Mouse (Mus musculus) liver, embryonic 11.5 days (tissue): ENCODE data around the gene Ciapin1. TPM values are rescaled to one million over a fixed set of nuclear protein-coding genes. Genes with fewer than 3 reads are reported as not detected.

Experiments
- ATAC-seq: fragments of 200-750 bp; cut with Nextera tagmentation; replicated peaks from 2 replicates; pipeline ENCODE4 v1.8.0; 2017; ENCODE audit warnings: moderate number of reproducible peaks, mild to moderate bottlenecking, moderate TSS enrichment, moderate library complexity; ENCODE audit not compliant: low FRiP score
- DNase-seq: peaks from one replicate; pipeline ENCODE4 v3.0.0-alpha.2; 2017; ENCODE audit warnings: low spot score
- H3K27ac ChIP-seq: fragments of 300-500 bp; sonication (generic); 2 replicates; pipeline ENCODE4 v1.5.1; 2014; ENCODE audit warnings: mild to moderate bottlenecking, low read depth, low read length, control low read depth
- H3K27me3 ChIP-seq: fragments of 300-500 bp; sonication (generic); replicated peaks from 2 replicates; pipeline ENCODE4 v1.6.1; 2014; ENCODE audit warnings: low read length, mixed read lengths; ENCODE audit not compliant: control insufficient read depth, insufficient read depth
- H3K36me3 ChIP-seq: fragments of 300-500 bp; sonication (generic); 2 replicates; pipeline ENCODE4 v1.6.1; 2014; ENCODE audit warnings: mild to moderate bottlenecking, low read length, moderate library complexity, mixed read lengths; ENCODE audit not compliant: control insufficient read depth, insufficient read depth
- H3K4me1 ChIP-seq: fragments of 300-500 bp; sonication (generic); replicated peaks from 2 replicates; pipeline ENCODE4 v1.6.1; 2014; ENCODE audit warnings: low read length, mixed read lengths; ENCODE audit not compliant: control insufficient read depth, insufficient read depth
- H3K4me2 ChIP-seq: fragments of 300-500 bp; sonication (generic); 2 replicates; pipeline ENCODE4 v1.6.1; 2014; ENCODE audit warnings: mild to moderate bottlenecking, control low read depth, moderate library complexity
- H3K4me3 ChIP-seq: fragments of 300-500 bp; sonication (generic); 2 replicates; pipeline ENCODE4 v1.5.1; 2014; ENCODE audit warnings: low read depth, low read length, control low read depth
- H3K9ac ChIP-seq: fragments of 300-500 bp; sonication (generic); 2 replicates; pipeline ENCODE4 v1.6.1; 2014; ENCODE audit warnings: low read depth, low read length, control low read depth
- H3K9me3 ChIP-seq: fragments of 300-500 bp; sonication (generic); 2 replicates; pipeline ENCODE4 v1.6.1; 2016; ENCODE audit warnings: low read length, inconsistent platforms, mixed read lengths; ENCODE audit not compliant: control insufficient read depth
- WGBS: fragments of 180-500 bp; shearing (Covaris S2); extraction: QIAGEN DNeasy Blood & Tissue Kit; methylation state at CpG from one replicate; pipeline ENCODE4 v1.1.7; 2014; 5-methylcytosine and 5-hydroxymethylcytosine counted together
- polyA plus RNA-seq: library from polyadenylated mRNA; unstranded; fragments of >200 nt; fragmentation: Nextera tagmentation; extraction: Ambion mirVana; gene quantifications from 2 replicates; pipeline ENCODE4 v1.2.1, GENCODE M21; 2014

Gene Ciapin1
- polyA plus RNA-seq, 1 experiment from 2014 or later = 94.8 TPM

- no peaks in the 10 kb centered on the region for H3K4me1 ChIP-seq
- H3K36me3 ChIP-seq = no peaks in the 10 kb centered on the region
- 89% methylated on average over 4 of the region's 4 CpGs for WGBS
- no peak overlapping the region for H3K4me2 ChIP-seq
- DNase-seq (no peak), ATAC-seq (no peak; the same call in 1 of the 2 replicates)
- no peak overlapping the region for H3K27ac ChIP-seq
- no peak overlapping the region for H3K4me3 ChIP-seq
- H3K9ac ChIP-seq = no peak overlapping the region
- H3K27me3 ChIP-seq = no peaks in the 10 kb centered on the region
- no peaks in the 10 kb centered on the region for H3K9me3 ChIP-seq
Observed at GRCm38 (mm10) chr8:94794368-94794767, 43.8 kb downstream of the Ciapin1 start.

GRCm38 (mm10) chr8:94789256-94789955, 48.8 kb downstream of the Ciapin1 start:
- no peaks in the 10 kb centered on the region for H3K27me3 ChIP-seq
- H3K9me3 ChIP-seq = no peaks in the 10 kb centered on the region
- H3K4me1 ChIP-seq = peaks cover 19% of the 10 kb centered on the region
- H3K9ac ChIP-seq = no peak overlapping the region
- 83% methylated on average over 10 of the region's 10 CpGs for WGBS
- H3K36me3 ChIP-seq = no peaks in the 10 kb centered on the region
- no peak overlapping the region for H3K27ac ChIP-seq
- ATAC-seq (no peak), DNase-seq (no peak)
- no peak overlapping the region for H3K4me2 ChIP-seq
- H3K4me3 ChIP-seq = no peak overlapping the region

- 52% methylated on average over 15 of the region's 15 CpGs for WGBS
- ATAC-seq = peak; percentile 99
- DNase-seq = peak; percentile 61
- H3K4me2 ChIP-seq = peak overlapping the region; percentile 52
- peaks cover 19% of the 10 kb centered on the region for H3K4me1 ChIP-seq
- no peaks in the 10 kb centered on the region for H3K27me3 ChIP-seq
- H3K4me3 ChIP-seq = peak overlapping the region; percentile 2; the same call in 1 of the 2 replicates
- 0 out of 2 replicates have a peak overlapping the region, but pooled peaks have one; percentile 7 for H3K9ac ChIP-seq
- no peaks in the 10 kb centered on the region for H3K9me3 ChIP-seq
- peak overlapping the region; percentile 75 for H3K27ac ChIP-seq
- no peaks in the 10 kb centered on the region for H3K36me3 ChIP-seq
Observed at GRCm38 (mm10) chr8:94787524-94788501, 50.3 kb downstream of the Ciapin1 start.

- no peak overlapping the region for H3K4me3 ChIP-seq
- peaks cover 28% of the 10 kb centered on the region for H3K4me1 ChIP-seq
- WGBS = 66% methylated on average over 6 of the region's 6 CpGs
- no peak overlapping the region for H3K4me2 ChIP-seq
- H3K9ac ChIP-seq = no peak overlapping the region
- no peaks in the 10 kb centered on the region for H3K9me3 ChIP-seq
- no peak overlapping the region for H3K27ac ChIP-seq
- H3K36me3 ChIP-seq = no peaks in the 10 kb centered on the region
- ATAC-seq (no peak), DNase-seq (no peak)
- no peaks in the 10 kb centered on the region for H3K27me3 ChIP-seq
Observed at GRCm38 (mm10) chr8:94785995-94786595, 52.1 kb downstream of the Ciapin1 start.

- ATAC-seq (no peak), DNase-seq (no peak)
- no peaks in the 10 kb centered on the region for H3K27me3 ChIP-seq
- H3K9ac ChIP-seq = no peak overlapping the region
- 54% methylated on average over 12 of the region's 12 CpGs for WGBS
- no peaks in the 10 kb centered on the region for H3K9me3 ChIP-seq
- no peak overlapping the region for H3K27ac ChIP-seq
- H3K4me3 ChIP-seq = no peak overlapping the region
- H3K4me2 ChIP-seq = no peak overlapping the region
- no peaks in the 10 kb centered on the region for H3K36me3 ChIP-seq
- peaks cover 35% of the 10 kb centered on the region for H3K4me1 ChIP-seq
Observed at GRCm38 (mm10) chr8:94785247-94785985, 52.7 kb downstream of the Ciapin1 start.

GRCm38 (mm10) chr8:94783890-94784289, 54.3 kb downstream of the Ciapin1 start:
- no peaks in the 10 kb centered on the region for H3K27me3 ChIP-seq
- H3K36me3 ChIP-seq = no peaks in the 10 kb centered on the region
- WGBS = 62% methylated on average over 4 of the region's 4 CpGs
- H3K4me3 ChIP-seq = no peak overlapping the region
- peaks cover 45% of the 10 kb centered on the region for H3K4me1 ChIP-seq
- H3K4me2 ChIP-seq = no peak overlapping the region
- no peak overlapping the region for H3K27ac ChIP-seq
- H3K9ac ChIP-seq = no peak overlapping the region
- ATAC-seq (no peak), DNase-seq (no peak)
- H3K9me3 ChIP-seq = no peaks in the 10 kb centered on the region

- Histone ChIP-seq H3K9ac (no peak overlapping the region), H3K9me3 (no peaks in the 10 kb centered on the region), H3K4me2 (peak overlapping the region; percentile 32), H3K27ac (no peak overlapping the region), H3K27me3 (no peaks in the 10 kb centered on the region), H3K4me1 (peaks cover 37% of the 10 kb centered on the region), H3K36me3 (no peaks in the 10 kb centered on the region), H3K4me3 (no peak overlapping the region)
- no peak for DNase-seq
- no peak for ATAC-seq
- WGBS = 16% methylated on average over 11 of the region's 11 CpGs
Observed at GRCm38 (mm10) chr8:94781838-94782235, 56.3 kb downstream of the Ciapin1 start.
